Mouse (Mus musculus): ENCODE measurements around the gene Ppt2. TPM values are rescaled to one million over a fixed set of nuclear protein-coding genes. Genes with fewer than 3 reads are reported as not detected.

Gene Ppt2
- polyA plus RNA-seq, 1 experiment from 2014 or later = 31.2 TPM

DNA sequence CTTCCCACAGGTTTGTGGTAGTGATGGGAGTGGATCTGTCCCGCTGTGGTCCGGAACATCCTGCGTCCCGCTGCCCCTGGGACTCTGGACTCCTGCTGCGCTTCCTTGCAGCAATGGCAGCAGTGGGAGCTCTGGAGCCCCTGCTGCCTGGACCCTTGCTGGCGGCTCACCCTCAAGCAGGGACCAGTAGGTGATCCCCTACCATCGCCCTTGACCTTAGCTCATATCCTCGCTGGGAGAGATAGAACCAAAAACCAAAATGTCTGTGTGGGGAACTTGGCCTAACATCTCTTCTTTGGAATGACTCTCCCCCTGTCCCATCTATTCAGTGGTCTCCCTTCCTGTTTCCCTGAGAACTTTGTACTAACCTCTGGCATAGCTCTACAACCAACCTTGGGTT is 44.5 kb downstream of the Ppt2 start:
- Histone ChIP-seq H3K27ac (ENCODE audit: low read length) (no peak overlapping the region), H3K27me3 (ENCODE audit: control insufficient read depth, insufficient read depth, low read length) (no peaks in the 10 kb centered on the region), H3K4me2 (replicated peaks; ENCODE audit: low read depth, low read length) (no peak overlapping the region), H3K9ac (replicated peaks; ENCODE audit: low read depth, low read length) (no peak overlapping the region), H3K9me3 (ENCODE audit: control insufficient read depth, low read depth, low read length) (no peaks in the 10 kb centered on the region), H3K36me3 (ENCODE audit: control insufficient read depth, insufficient read depth, low read length) (no peaks in the 10 kb centered on the region), H3K4me3 (ENCODE audit: low read depth, low read length) (no peak overlapping the region), H3K4me1 (ENCODE audit: control insufficient read depth, insufficient read depth, low read length) (peaks cover 13% of the 10 kb centered on the region)
- no peak for ATAC-seq (ENCODE audit: insufficient number of reproducible peaks, insufficient read depth, low FRiP score, low read depth)
- WGBS = 90% methylated on average over 8 of the region's 8 CpGs

- no peak overlapping the region for H3K4me3 ChIP-seq (ENCODE audit: low read depth, low read length)
- peaks cover 11% of the 10 kb centered on the region for H3K4me1 ChIP-seq (ENCODE audit: control insufficient read depth, insufficient read depth, low read length)
- no peaks in the 10 kb centered on the region for H3K27me3 ChIP-seq (ENCODE audit: control insufficient read depth, insufficient read depth, low read length)
- no peaks in the 10 kb centered on the region for H3K9me3 ChIP-seq (ENCODE audit: control insufficient read depth, low read depth, low read length)
- H3K4me2 ChIP-seq (replicated peaks; ENCODE audit: low read depth, low read length) = no peak overlapping the region
- 63% methylated on average over 7 of the region's 7 CpGs for WGBS
- no peak for ATAC-seq (ENCODE audit: insufficient number of reproducible peaks, insufficient read depth, low FRiP score, low read depth)
- no peak overlapping the region for H3K27ac ChIP-seq (ENCODE audit: low read length)
- no peak overlapping the region for H3K9ac ChIP-seq (replicated peaks; ENCODE audit: low read depth, low read length)
- H3K36me3 ChIP-seq (ENCODE audit: control insufficient read depth, insufficient read depth, low read length) = no peaks in the 10 kb centered on the region
Measured at GRCm38 (mm10) chr17:34583397-34583796, 44.9 kb downstream of the Ppt2 start.

- ATAC-seq (ENCODE audit: insufficient number of reproducible peaks, insufficient read depth, low FRiP score, low read depth) = no peak
- H3K36me3 ChIP-seq (ENCODE audit: control insufficient read depth, insufficient read depth, low read length) = no peaks in the 10 kb centered on the region
- H3K27ac ChIP-seq (ENCODE audit: low read length) = no peak overlapping the region
- H3K9me3 ChIP-seq (ENCODE audit: control insufficient read depth, low read depth, low read length) = no peaks in the 10 kb centered on the region
- H3K4me2 ChIP-seq (replicated peaks; ENCODE audit: low read depth, low read length) = no peak overlapping the region
- H3K9ac ChIP-seq (replicated peaks; ENCODE audit: low read depth, low read length) = no peak overlapping the region
- H3K27me3 ChIP-seq (ENCODE audit: control insufficient read depth, insufficient read depth, low read length) = no peaks in the 10 kb centered on the region
- peaks cover 5% of the 10 kb centered on the region; the same call in 1 of the 2 replicates for H3K4me1 ChIP-seq (ENCODE audit: control insufficient read depth, insufficient read depth, low read length)
- no peak overlapping the region for H3K4me3 ChIP-seq (ENCODE audit: low read depth, low read length)
- 75% methylated on average over 12 of the region's 12 CpGs for WGBS
Measured at GRCm38 (mm10) chr17:34582528-34582927, 45.8 kb downstream of the Ppt2 start.

DNA sequence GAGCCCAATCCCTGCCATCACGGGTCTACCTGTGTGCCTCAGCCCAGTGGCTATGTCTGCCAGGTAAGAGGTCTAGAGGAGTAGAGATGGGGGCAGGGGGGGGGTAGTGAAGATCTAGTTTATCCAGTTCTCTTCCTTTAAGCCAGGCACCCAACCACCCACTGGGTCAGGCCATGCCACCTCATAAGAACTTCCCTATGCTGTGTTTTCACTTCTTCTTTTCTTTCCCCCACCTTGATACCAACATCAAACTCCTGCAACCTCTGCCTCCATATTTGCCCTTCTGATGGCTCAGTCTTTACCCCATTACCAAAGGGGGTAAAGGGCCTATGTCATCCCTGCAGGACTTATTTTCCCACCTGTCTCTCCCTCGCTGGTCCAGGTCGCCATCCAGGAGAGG is 50.2 kb downstream of the Ppt2 start:
- 86% methylated on average over 3 of the region's 3 CpGs for WGBS
- Histone ChIP-seq H3K9me3 (ENCODE audit: control insufficient read depth, low read depth, low read length) (no peaks in the 10 kb centered on the region), H3K9ac (replicated peaks; ENCODE audit: low read depth, low read length) (no peak overlapping the region), H3K36me3 (ENCODE audit: control insufficient read depth, insufficient read depth, low read length) (no peaks in the 10 kb centered on the region), H3K4me3 (ENCODE audit: low read depth, low read length) (no peak overlapping the region), H3K4me2 (replicated peaks; ENCODE audit: low read depth, low read length) (no peak overlapping the region), H3K27me3 (ENCODE audit: control insufficient read depth, insufficient read depth, low read length) (no peaks in the 10 kb centered on the region), H3K27ac (ENCODE audit: low read length) (no peak overlapping the region), H3K4me1 (ENCODE audit: control insufficient read depth, insufficient read depth, low read length) (peaks cover 4% of the 10 kb centered on the region; the same call in 1 of the 2 replicates)
- no peak for ATAC-seq (ENCODE audit: insufficient number of reproducible peaks, insufficient read depth, low FRiP score, low read depth)

DNA sequence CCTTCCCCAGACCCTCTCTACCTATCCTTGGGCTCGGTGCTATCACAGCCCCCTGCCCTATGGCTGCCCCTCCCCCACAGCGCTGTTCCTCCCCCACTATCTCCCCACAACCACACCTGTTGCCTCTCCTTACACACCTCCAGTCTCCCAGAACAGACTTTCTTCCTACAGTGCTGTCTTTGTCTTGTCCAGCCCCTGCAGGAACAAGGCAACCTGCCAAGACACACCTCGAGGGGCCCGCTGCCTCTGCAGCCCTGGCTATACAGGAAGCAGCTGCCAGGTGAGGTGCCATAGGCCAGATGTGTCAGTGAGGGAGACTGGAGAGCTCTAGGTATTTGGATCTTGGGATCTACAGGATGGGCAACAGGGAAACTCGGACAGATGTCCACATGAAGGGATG is 51.7 kb downstream of the Ppt2 start:
- Histone ChIP-seq H3K4me1 (ENCODE audit: control insufficient read depth, insufficient read depth, low read length) (peaks cover 4% of the 10 kb centered on the region; the same call in 1 of the 2 replicates), H3K4me3 (ENCODE audit: low read depth, low read length) (no peak overlapping the region), H3K27me3 (ENCODE audit: control insufficient read depth, insufficient read depth, low read length) (no peaks in the 10 kb centered on the region), H3K36me3 (ENCODE audit: control insufficient read depth, insufficient read depth, low read length) (no peaks in the 10 kb centered on the region), H3K9me3 (ENCODE audit: control insufficient read depth, low read depth, low read length) (no peaks in the 10 kb centered on the region), H3K27ac (ENCODE audit: low read length) (no peak overlapping the region), H3K4me2 (replicated peaks; ENCODE audit: low read depth, low read length) (no peak overlapping the region), H3K9ac (replicated peaks; ENCODE audit: low read depth, low read length) (no peak overlapping the region)
- no peak for ATAC-seq (ENCODE audit: insufficient number of reproducible peaks, insufficient read depth, low FRiP score, low read depth)
- WGBS = 59% methylated on average over 5 of the region's 5 CpGs

- H3K27ac ChIP-seq (ENCODE audit: low read length) = no peak overlapping the region
- H3K9me3 ChIP-seq (ENCODE audit: control insufficient read depth, low read depth, low read length) = no peaks in the 10 kb centered on the region
- H3K9ac ChIP-seq (replicated peaks; ENCODE audit: low read depth, low read length) = no peak overlapping the region
- H3K36me3 ChIP-seq (ENCODE audit: control insufficient read depth, insufficient read depth, low read length) = no peaks in the 10 kb centered on the region
- H3K27me3 ChIP-seq (ENCODE audit: control insufficient read depth, insufficient read depth, low read length) = no peaks in the 10 kb centered on the region
- 12% methylated on average over 15 of the region's 15 CpGs for whole genome bisulfite sequencing
- H3K4me3 ChIP-seq (ENCODE audit: low read depth, low read length) = no peak overlapping the region
- H3K4me2 ChIP-seq (replicated peaks; ENCODE audit: low read depth, low read length) = no peak overlapping the region
- ATAC-seq (ENCODE audit: insufficient number of reproducible peaks, insufficient read depth, low FRiP score, low read depth) = no peak
- H3K4me1 ChIP-seq (ENCODE audit: control insufficient read depth, insufficient read depth, low read length) = peaks cover 4% of the 10 kb centered on the region; the same call in 1 of the 2 replicates
Measured at GRCm38 (mm10) chr17:34572361-34572760, 55.9 kb downstream of the Ppt2 start.

GRCm38 (mm10) chr17:34571875-34572274 is 56.4 kb downstream of the Ppt2 start:
- H3K4me2 ChIP-seq (replicated peaks; ENCODE audit: low read depth, low read length) = no peak overlapping the region
- no peaks in the 10 kb centered on the region for H3K9me3 ChIP-seq (ENCODE audit: control insufficient read depth, low read depth, low read length)
- H3K27me3 ChIP-seq (ENCODE audit: control insufficient read depth, insufficient read depth, low read length) = no peaks in the 10 kb centered on the region
- no peak overlapping the region for H3K27ac ChIP-seq (ENCODE audit: low read length)
- ATAC-seq (ENCODE audit: insufficient number of reproducible peaks, insufficient read depth, low FRiP score, low read depth) = no peak
- WGBS = 21% methylated on average over 5 of the region's 5 CpGs
- no peak overlapping the region for H3K4me3 ChIP-seq (ENCODE audit: low read depth, low read length)
- H3K36me3 ChIP-seq (ENCODE audit: control insufficient read depth, insufficient read depth, low read length) = no peaks in the 10 kb centered on the region
- peaks cover 4% of the 10 kb centered on the region; the same call in 1 of the 2 replicates for H3K4me1 ChIP-seq (ENCODE audit: control insufficient read depth, insufficient read depth, low read length)
- no peak overlapping the region for H3K9ac ChIP-seq (replicated peaks; ENCODE audit: low read depth, low read length)

GRCm38 (mm10) chr17:34569919-34570318 is 58.4 kb downstream of the Ppt2 start:
- no peak for ATAC-seq (ENCODE audit: insufficient number of reproducible peaks, insufficient read depth, low FRiP score, low read depth)
- Histone ChIP-seq H3K9me3 (ENCODE audit: control insufficient read depth, low read depth, low read length) (no peaks in the 10 kb centered on the region), H3K4me2 (replicated peaks; ENCODE audit: low read depth, low read length) (no peak overlapping the region), H3K27ac (ENCODE audit: low read length) (no peak overlapping the region), H3K4me1 (ENCODE audit: control insufficient read depth, insufficient read depth, low read length) (no peaks in the 10 kb centered on the region), H3K27me3 (ENCODE audit: control insufficient read depth, insufficient read depth, low read length) (no peaks in the 10 kb centered on the region), H3K36me3 (ENCODE audit: control insufficient read depth, insufficient read depth, low read length) (no peaks in the 10 kb centered on the region), H3K4me3 (ENCODE audit: low read depth, low read length) (no peak overlapping the region), H3K9ac (replicated peaks; ENCODE audit: low read depth, low read length) (no peak overlapping the region)
- whole genome bisulfite sequencing = 72% methylated on average over 4 of the region's 4 CpGs

DNA sequence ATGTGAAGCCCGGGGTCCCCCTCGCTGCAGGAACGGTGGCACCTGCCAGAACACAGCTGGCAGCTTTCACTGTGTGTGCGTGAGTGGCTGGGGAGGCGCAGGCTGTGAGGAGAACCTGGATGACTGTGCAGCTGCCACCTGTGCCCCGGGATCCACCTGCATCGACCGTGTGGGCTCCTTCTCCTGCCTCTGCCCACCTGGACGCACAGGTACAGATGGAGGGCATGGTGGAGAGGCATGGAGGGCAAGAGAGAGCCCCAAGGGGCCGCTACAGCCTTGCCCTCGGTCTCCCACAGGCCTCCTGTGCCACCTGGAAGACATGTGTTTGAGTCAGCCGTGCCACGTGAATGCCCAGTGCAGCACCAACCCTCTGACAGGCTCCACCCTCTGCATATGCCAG is 59.9 kb downstream of the Ppt2 start:
- Histone ChIP-seq H3K36me3 (ENCODE audit: control insufficient read depth, insufficient read depth, low read length) (no peaks in the 10 kb centered on the region), H3K4me3 (ENCODE audit: low read depth, low read length) (no peak overlapping the region), H3K9me3 (ENCODE audit: control insufficient read depth, low read depth, low read length) (no peaks in the 10 kb centered on the region), H3K9ac (replicated peaks; ENCODE audit: low read depth, low read length) (no peak overlapping the region), H3K27me3 (ENCODE audit: control insufficient read depth, insufficient read depth, low read length) (no peaks in the 10 kb centered on the region), H3K4me2 (replicated peaks; ENCODE audit: low read depth, low read length) (no peak overlapping the region), H3K4me1 (ENCODE audit: control insufficient read depth, insufficient read depth, low read length) (peaks cover 5% of the 10 kb centered on the region; the same call in 1 of the 2 replicates), H3K27ac (ENCODE audit: low read length) (no peak overlapping the region)
- 77% methylated on average over 13 of the region's 13 CpGs for WGBS
- no peak for ATAC-seq (ENCODE audit: insufficient number of reproducible peaks, insufficient read depth, low FRiP score, low read depth)
